Mouse (Mus musculus) T-helper 1 cell (primary cell): Measurements from ENCODE around the gene Gm44.
"Not testable (repeated sequence)": the region's sequence is repeated elsewhere in the genome, so short reads cannot be mapped to it uniquely, and the experiment has no call there.

ENCODE experiments used
- in situ Hi-C: fragments of 300-600 bp; cut with MboI, MseI; formaldehyde crosslinking; loops from one replicate; pipeline ENCODE4 v1.15.1; 2025; ENCODE audit warnings: high pct_unique_total_duplicates

Gene Gm44

GRCm38 (mm10) chrX:90891842-90892241, at the start of gene Gm44:
Gene Gm44 (plus strand): TSS chrX:90892142.
- in situ Hi-C loops, result no loop called here

DNA sequence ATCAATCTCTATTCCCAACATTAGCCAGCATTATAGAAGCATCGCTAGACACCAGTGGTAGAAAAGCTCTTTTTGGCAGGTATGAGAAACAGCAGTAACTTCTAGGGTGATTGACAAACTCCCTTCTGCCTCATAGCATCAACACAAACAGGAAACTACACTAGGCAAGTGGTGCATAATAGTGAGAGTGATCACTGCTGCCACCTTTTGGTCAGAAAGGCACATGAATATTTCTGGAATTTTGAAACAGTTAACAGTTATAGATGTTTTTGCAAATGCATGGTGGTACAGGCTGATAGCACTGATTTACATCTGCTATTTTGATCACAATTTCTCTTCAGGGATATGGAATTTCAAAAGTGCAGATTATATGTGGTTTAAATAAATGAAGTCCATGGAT, 36.0 kb downstream of the Gm44 start:
- in situ Hi-C loops, result no loop called here

DNA sequence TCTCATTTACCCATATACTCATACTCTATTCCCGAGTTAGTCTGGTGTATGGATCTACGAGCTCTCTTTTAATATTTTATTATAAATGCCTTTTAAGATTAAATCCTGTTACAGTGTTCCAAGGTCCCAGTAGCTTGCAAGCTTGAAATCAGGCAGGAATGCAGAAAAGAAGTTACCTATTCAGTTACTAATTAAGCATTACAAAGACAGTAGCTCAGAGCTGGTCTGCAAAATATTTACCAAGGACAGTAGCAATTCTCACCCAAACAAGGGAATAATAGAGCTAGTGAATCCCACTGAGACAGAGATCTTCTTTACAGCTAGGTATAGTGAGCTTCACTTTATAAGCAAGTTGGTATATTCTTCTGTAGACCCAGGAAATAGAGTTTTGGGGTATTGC, 46.3 kb downstream of the Gm44 start:
- in situ Hi-C loops, result not testable (repeated sequence)
